Mouse (Mus musculus) hindbrain, embryonic 12.5 days (tissue): ENCODE data around the gene Ap4e1. TPM values are rescaled to one million over a fixed set of nuclear protein-coding genes. Genes with fewer than 3 reads are reported as not detected.

ENCODE experiments used
- ATAC-seq: fragments of 200-750 bp; cut with Nextera tagmentation; 2 replicates; pipeline ENCODE4 v1.8.0; 2017; ENCODE audit warnings: moderate TSS enrichment; ENCODE audit not compliant: low FRiP score
- H3K27ac ChIP-seq: fragments of 300-500 bp; sonication (generic); 2 replicates; pipeline ENCODE4 v1.5.1; 2016; ENCODE audit warnings: mild to moderate bottlenecking
- H3K27me3 ChIP-seq: fragments of 300-500 bp; sonication (generic); 2 replicates; pipeline ENCODE4 v1.6.1; 2016; ENCODE audit warnings: mild to moderate bottlenecking
- H3K36me3 ChIP-seq: fragments of 300-500 bp; sonication (generic); 2 replicates; pipeline ENCODE4 v1.6.1; 2016; ENCODE audit warnings: mild to moderate bottlenecking
- H3K4me1 ChIP-seq: fragments of 300-500 bp; sonication (generic); 2 replicates; pipeline ENCODE4 v1.6.1; 2016
- H3K4me2 ChIP-seq: fragments of 300-500 bp; sonication (generic); replicated peaks from 2 replicates; pipeline ENCODE4 v1.6.1; 2016; ENCODE audit warnings: mild to moderate bottlenecking
- H3K4me3 ChIP-seq: fragments of 300-500 bp; sonication (generic); 2 replicates; pipeline ENCODE4 v1.5.1; 2016; ENCODE audit warnings: mild to moderate bottlenecking
- H3K9ac ChIP-seq: fragments of 300-500 bp; sonication (generic); 2 replicates; pipeline ENCODE4 v1.6.1; 2016; ENCODE audit warnings: mild to moderate bottlenecking, moderate library complexity
- H3K9me3 ChIP-seq: fragments of 300-500 bp; sonication (generic); replicated peaks from 2 replicates; pipeline ENCODE4 v1.6.1; 2016; ENCODE audit warnings: mild to moderate bottlenecking
- WGBS: fragments of 180-500 bp; shearing (Covaris S2); methylation state at CpG from one replicate; pipeline ENCODE4 v1.1.7; 2016; 5-methylcytosine and 5-hydroxymethylcytosine counted together
- polyA plus RNA-seq: library from polyadenylated mRNA; unstranded; fragments of >200 nt; fragmentation: Nextera tagmentation; extraction: Ambion mirVana; gene quantifications from 2 replicates; pipeline ENCODE4 v1.2.1, GENCODE M21; 2016

The Ap4e1 gene
- 12.9 and 14.9 TPM in 2 replicates for polyA plus RNA-seq

DNA sequence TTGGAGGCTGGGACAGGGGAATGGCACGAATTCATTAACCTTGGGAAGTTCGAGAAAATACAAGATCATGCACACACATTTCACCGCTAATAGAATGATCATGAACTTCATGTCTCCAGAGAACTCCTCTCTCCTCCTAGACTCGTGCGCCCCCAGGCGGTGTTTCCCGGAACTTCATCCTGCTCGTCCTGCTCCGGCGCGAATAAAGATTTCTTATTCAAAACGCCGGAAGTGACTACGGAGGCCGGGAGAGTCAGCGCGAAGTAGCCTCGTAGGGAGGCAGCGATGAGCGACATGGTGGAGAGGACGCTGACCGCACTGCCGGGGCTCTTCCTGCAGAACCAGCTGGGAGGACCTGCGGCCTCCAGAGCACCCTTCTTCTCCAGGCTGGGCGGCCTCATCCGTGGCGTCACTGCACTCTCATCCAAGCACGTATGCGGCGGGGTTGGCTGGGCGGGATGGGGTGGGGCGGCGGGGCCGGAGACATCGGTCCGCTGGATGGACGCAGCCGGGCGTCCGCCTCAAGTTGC is at the start of gene Ap4e1:
TSS of gene Ap4e1 (plus strand) at position 249 of the 530 bp plus-strand sequence.
- peak within 1 kb of the TSS; percentile 69 for H3K4me2 ChIP-seq
- ATAC-seq: peak; percentile 90
- peaks cover 13% of the 10 kb centered on the region for H3K4me1 ChIP-seq
- H3K27me3 ChIP-seq: no peaks in the 10 kb centered on the region
- H3K27ac ChIP-seq: peak within 1 kb of the TSS; percentile 77
- no peaks in the 10 kb centered on the region for H3K9me3 ChIP-seq
- peak within 1 kb of the TSS; percentile 80 for H3K4me3 ChIP-seq
- WGBS: under 1% methylated on average over 40 of the region's 40 CpGs
- peaks cover 15% of the 10 kb centered on the region for H3K36me3 ChIP-seq
- peak within 1 kb of the TSS; percentile 91 for H3K9ac ChIP-seq

GRCm38 (mm10) chr2:126961696-126962095 is 46.8 kb upstream of the Ap4e1 start:
- H3K9me3 ChIP-seq: no peaks in the 10 kb centered on the region
- H3K4me3 ChIP-seq: no peak overlapping the region
- no peak overlapping the region for H3K9ac ChIP-seq
- no peak overlapping the region for H3K4me2 ChIP-seq
- no peaks in the 10 kb centered on the region for H3K4me1 ChIP-seq
- ATAC-seq: no peak
- no peak overlapping the region for H3K27ac ChIP-seq
- no peaks in the 10 kb centered on the region for H3K27me3 ChIP-seq
- whole genome bisulfite sequencing: 74% methylated on average over 2 of the region's 2 CpGs
- no peaks in the 10 kb centered on the region for H3K36me3 ChIP-seq

- Histone ChIP-seq H3K36me3 (no peaks in the 10 kb centered on the region), H3K4me2 (no peak overlapping the region), H3K4me1 (no peaks in the 10 kb centered on the region), H3K9me3 (no peaks in the 10 kb centered on the region), H3K4me3 (no peak overlapping the region), H3K27ac (no peak overlapping the region), H3K9ac (no peak overlapping the region), H3K27me3 (no peaks in the 10 kb centered on the region)
- WGBS: 81% methylated on average over 6 of the region's 6 CpGs
- ATAC-seq: no peak
These were observed 31.1 kb upstream of the Ap4e1 start for GRCm38 (mm10) chr2:126977428-126977827.

- 74% methylated on average over 4 of the region's 4 CpGs for WGBS
- H3K4me3 ChIP-seq: no peak overlapping the region
- ATAC-seq: no peak
These were observed 25.3 kb upstream of the Ap4e1 start for GRCm38 (mm10) chr2:126983221-126983620.

GRCm38 (mm10) chr2:126989919-126990318 is 18.6 kb upstream of the Ap4e1 start:
- Histone ChIP-seq H3K27ac (no peak overlapping the region), H3K27me3 (no peaks in the 10 kb centered on the region), H3K4me1 (no peaks in the 10 kb centered on the region), H3K9me3 (no peaks in the 10 kb centered on the region), H3K36me3 (no peaks in the 10 kb centered on the region), H3K9ac (no peak overlapping the region), H3K4me3 (no peak overlapping the region), H3K4me2 (no peak overlapping the region)
- ATAC-seq: no peak
- WGBS: 86% methylated on average over 6 of the region's 6 CpGs

More at GRCm38 (mm10) chr2:126983221-126983620, 25.3 kb upstream of the Ap4e1 start:
- H3K4me1 ChIP-seq: no peaks in the 10 kb centered on the region
- no peaks in the 10 kb centered on the region for H3K36me3 ChIP-seq
- no peaks in the 10 kb centered on the region for H3K9me3 ChIP-seq
- no peaks in the 10 kb centered on the region for H3K27me3 ChIP-seq
- no peak overlapping the region for H3K9ac ChIP-seq
- no peak overlapping the region for H3K4me2 ChIP-seq
- no peak overlapping the region for H3K27ac ChIP-seq

GRCm38 (mm10) chr2:126992742-126993141 is 15.8 kb upstream of the Ap4e1 start:
- no peak for ATAC-seq
- H3K27ac ChIP-seq: no peak overlapping the region
- H3K27me3 ChIP-seq: no peaks in the 10 kb centered on the region
- 81% methylated on average over 12 of the region's 12 CpGs for WGBS
- H3K4me1 ChIP-seq: no peaks in the 10 kb centered on the region
- H3K36me3 ChIP-seq: no peaks in the 10 kb centered on the region
- no peak overlapping the region for H3K9ac ChIP-seq
- H3K4me2 ChIP-seq: no peak overlapping the region
- no peak overlapping the region for H3K4me3 ChIP-seq
- H3K9me3 ChIP-seq: no peaks in the 10 kb centered on the region

DNA sequence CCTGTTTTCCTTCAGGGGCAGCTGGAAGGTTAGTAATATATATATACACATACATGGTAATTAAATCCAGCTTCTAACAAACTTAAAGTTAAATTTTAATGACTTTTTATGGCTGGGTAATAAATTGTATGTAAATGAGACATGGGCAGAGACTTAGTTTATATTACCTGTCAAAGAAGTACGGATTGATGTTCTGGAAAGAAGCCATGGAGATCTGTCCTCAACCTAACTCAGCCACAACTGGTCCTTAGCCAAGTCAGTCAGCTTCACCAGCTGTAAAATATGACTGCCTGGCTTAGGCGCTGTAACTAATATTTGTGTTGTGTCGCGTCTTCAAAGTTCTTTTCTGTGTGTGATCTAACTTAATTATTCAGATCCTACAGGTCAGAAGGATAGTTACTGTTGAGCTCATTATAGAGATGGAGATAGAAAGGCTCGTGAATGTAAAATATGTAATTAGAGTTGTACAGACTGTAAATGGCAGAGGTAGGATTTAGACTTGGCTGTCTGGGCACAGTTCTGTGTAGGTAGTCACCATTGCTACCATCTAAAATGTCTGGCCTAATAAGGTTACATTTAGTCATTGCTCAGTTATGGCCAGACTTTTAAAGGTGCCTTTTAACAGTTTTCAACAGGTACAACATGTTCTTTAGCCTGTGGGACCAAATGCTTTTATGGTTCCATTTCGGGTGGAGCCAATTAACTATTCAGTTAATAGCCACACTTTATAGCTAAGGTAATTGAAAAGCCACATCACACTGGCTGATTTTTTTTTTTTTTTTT is 13.9 kb upstream of the Ap4e1 start:
- H3K4me1 ChIP-seq: no peaks in the 10 kb centered on the region
- 86% methylated on average over 6 of the region's 6 CpGs for WGBS
- no peak overlapping the region for H3K4me2 ChIP-seq
- no peaks in the 10 kb centered on the region for H3K27me3 ChIP-seq
- no peak overlapping the region for H3K27ac ChIP-seq
- H3K36me3 ChIP-seq: no peaks in the 10 kb centered on the region
- no peaks in the 10 kb centered on the region for H3K9me3 ChIP-seq
- H3K4me3 ChIP-seq: no peak overlapping the region
- no peak for ATAC-seq
- H3K9ac ChIP-seq: no peak overlapping the region

DNA sequence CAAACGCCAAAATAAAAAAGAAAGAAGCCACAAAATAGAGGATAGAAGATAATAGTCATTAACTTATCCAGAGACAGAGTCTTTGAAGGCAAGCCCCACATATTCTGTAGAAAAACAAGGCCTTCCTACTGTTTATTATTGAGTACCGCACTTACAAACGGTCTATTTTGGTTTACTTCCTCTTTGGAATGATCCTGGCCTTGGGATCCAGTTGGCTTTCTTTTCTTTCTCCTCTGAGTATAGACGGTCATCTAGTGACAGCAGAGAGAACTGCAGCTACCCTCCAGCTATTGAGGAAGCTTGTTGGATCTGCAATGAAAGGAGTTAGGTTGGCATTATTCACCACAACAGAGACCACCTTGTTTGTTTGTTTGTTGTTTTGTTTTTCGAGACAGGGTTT is 11.8 kb upstream of the Ap4e1 start:
- H3K9me3 ChIP-seq: no peaks in the 10 kb centered on the region
- no peak overlapping the region for H3K27ac ChIP-seq
- 30% methylated on average over 5 of the region's 5 CpGs for WGBS
- H3K27me3 ChIP-seq: no peaks in the 10 kb centered on the region
- no peak overlapping the region for H3K9ac ChIP-seq
- H3K4me1 ChIP-seq: no peaks in the 10 kb centered on the region
- H3K36me3 ChIP-seq: no peaks in the 10 kb centered on the region
- no peak for ATAC-seq
- no peak overlapping the region for H3K4me2 ChIP-seq
- H3K4me3 ChIP-seq: no peak overlapping the region

GRCm38 (mm10) chr2:126998219-126998618 is 10.3 kb upstream of the Ap4e1 start:
- Histone ChIP-seq H3K9ac (no peak overlapping the region), H3K27ac (no peak overlapping the region), H3K27me3 (no peaks in the 10 kb centered on the region), H3K4me2 (no peak overlapping the region), H3K36me3 (no peaks in the 10 kb centered on the region), H3K4me1 (no peaks in the 10 kb centered on the region), H3K9me3 (no peaks in the 10 kb centered on the region), H3K4me3 (no peak overlapping the region)
- WGBS: 71% methylated on average over 7 of the region's 7 CpGs
- no peak for ATAC-seq

DNA sequence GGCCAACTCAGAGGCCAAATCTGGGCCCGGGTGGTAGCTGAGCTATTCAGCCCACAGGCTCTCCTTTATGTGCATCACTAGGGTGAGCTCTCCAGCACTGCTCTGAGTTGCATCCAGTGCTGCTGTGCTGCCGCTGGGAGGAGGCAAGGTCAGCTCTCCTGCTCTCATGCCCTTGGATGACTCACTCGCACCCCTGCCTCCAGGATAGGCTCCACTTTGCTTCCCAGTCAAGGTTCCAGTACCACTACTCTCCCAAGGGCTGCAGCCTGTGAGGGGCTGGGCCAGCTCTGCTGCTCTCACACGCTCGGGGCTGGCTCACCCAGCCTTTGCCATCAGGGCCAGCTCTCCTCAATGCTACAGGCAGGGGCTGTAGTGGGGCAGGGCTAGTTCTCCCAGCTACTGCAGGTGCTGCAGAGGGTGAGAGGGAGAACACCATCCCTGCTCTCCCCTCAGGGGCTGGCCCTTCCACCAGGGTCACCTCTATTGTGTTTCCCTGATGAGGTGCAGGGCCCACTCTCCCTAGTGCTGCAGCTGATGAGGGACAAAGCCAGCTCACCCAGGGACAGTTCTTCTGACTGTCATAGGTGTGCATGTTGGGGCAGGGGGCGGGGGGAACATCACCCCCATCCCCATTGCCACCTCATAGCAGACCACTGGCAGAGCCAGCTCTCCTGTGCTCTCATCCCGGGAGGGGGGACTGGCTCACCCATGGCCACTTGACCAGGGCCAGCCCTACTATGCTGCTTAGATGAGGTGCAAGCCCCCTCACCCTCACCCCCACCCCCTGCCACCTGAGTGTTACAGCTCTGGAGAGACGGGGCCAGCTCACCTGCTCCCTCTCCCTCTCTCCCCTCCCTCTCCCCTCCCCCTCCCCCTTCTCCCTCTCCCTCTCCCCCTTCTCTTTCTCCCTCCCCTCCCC is 7.9 kb upstream of the Ap4e1 start:
- H3K27me3 ChIP-seq: no peaks in the 10 kb centered on the region
- H3K4me1 ChIP-seq: no peaks in the 10 kb centered on the region
- ATAC-seq: peak; percentile 29; the same call in 1 of the 2 replicates
- no peaks in the 10 kb centered on the region for H3K9me3 ChIP-seq
- WGBS: 85% methylated on average over 8 of the region's 8 CpGs
- H3K4me3 ChIP-seq: no peak overlapping the region
- H3K9ac ChIP-seq: no peak overlapping the region
- no peak overlapping the region for H3K27ac ChIP-seq
- H3K4me2 ChIP-seq: no peak overlapping the region
- H3K36me3 ChIP-seq: no peaks in the 10 kb centered on the region

DNA sequence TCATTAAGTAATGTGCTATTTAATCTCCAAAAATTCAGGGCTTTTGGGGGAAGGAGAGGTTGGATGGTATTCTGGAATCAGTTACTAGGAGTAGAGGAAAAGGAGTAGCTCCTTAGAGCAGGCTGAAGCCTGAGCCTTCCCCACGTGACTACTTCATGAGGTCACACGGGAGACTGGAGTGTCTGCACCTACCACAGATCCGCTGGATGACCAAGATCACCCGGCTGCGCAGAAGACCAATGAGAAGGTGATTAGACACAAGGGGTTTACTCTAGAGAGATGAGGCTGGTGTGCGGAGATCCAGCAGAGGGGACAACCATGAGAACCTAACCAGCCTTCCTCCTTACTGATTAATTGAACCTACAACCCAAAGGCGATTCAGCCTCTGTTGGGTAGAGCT is 4.5 kb upstream of the Ap4e1 start:
- Histone ChIP-seq H3K27me3 (no peaks in the 10 kb centered on the region), H3K4me3 (no peak overlapping the region), H3K36me3 (no peaks in the 10 kb centered on the region), H3K27ac (no peak overlapping the region), H3K9ac (no peak overlapping the region), H3K9me3 (no peaks in the 10 kb centered on the region), H3K4me1 (peaks cover under 1% of the 10 kb centered on the region; the same call in 1 of the 2 replicates), H3K4me2 (no peak overlapping the region)
- WGBS: 84% methylated on average over 7 of the region's 7 CpGs
- no peak for ATAC-seq

DNA sequence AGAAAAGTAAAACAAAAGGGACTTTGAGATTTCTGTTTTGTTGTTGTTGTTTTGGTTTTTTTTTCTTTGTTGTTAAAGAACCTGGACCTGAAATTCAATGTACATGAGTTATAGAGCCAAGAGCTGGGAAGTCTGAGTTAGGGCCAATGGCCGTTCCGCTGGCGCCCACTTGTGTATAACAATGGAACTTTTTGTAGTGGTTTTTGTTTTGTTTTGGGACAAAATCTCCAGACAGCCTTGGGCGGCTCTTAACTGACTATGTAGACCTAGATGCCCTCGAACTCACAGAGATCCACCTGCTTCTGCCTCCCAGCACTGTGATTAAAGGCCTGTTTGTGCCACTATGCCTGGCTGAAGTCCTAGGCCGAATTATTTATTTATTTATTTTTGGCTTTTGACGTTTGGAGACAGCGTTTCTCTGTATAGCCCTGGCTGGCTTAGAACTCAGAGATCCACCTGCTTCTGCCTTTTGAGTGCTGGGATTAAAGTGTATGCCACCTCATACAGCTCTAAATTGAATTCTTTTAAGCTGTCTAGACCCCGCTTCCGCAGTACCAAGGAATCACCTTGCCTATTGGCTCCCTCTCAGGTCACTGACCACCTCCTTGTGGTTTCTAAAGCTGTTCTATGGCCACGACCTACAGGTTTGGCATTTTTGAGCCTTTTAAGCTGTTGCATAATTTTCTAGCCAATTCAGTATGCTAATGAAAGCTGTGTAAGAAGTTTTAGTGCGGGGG is 1.7 kb upstream of the Ap4e1 start:
- peaks cover 5% of the 10 kb centered on the region for H3K36me3 ChIP-seq
- WGBS: 47% methylated on average over 12 of the region's 12 CpGs
- H3K27me3 ChIP-seq: no peaks in the 10 kb centered on the region
- H3K4me2 ChIP-seq: peak overlapping the region; percentile 22; the same call in 1 of the 2 replicates
- H3K4me3 ChIP-seq: no peak overlapping the region
- peaks cover 13% of the 10 kb centered on the region for H3K4me1 ChIP-seq
- ATAC-seq: no peak
- no peak overlapping the region for H3K9ac ChIP-seq
- no peak overlapping the region for H3K27ac ChIP-seq
- H3K9me3 ChIP-seq: no peaks in the 10 kb centered on the region
